Mouse (Mus musculus): ENCODE measurements around the gene Sulf2. TPM values are rescaled to one million over a fixed set of nuclear protein-coding genes. Genes with fewer than 3 reads are reported as not detected.
A peak's percentile ranks its signal among the peaks of the same experiment; 100 is the strongest.

Gene Sulf2
- polyA plus RNA-seq, 1 experiment from 2014 or later = 184 TPM

DNA sequence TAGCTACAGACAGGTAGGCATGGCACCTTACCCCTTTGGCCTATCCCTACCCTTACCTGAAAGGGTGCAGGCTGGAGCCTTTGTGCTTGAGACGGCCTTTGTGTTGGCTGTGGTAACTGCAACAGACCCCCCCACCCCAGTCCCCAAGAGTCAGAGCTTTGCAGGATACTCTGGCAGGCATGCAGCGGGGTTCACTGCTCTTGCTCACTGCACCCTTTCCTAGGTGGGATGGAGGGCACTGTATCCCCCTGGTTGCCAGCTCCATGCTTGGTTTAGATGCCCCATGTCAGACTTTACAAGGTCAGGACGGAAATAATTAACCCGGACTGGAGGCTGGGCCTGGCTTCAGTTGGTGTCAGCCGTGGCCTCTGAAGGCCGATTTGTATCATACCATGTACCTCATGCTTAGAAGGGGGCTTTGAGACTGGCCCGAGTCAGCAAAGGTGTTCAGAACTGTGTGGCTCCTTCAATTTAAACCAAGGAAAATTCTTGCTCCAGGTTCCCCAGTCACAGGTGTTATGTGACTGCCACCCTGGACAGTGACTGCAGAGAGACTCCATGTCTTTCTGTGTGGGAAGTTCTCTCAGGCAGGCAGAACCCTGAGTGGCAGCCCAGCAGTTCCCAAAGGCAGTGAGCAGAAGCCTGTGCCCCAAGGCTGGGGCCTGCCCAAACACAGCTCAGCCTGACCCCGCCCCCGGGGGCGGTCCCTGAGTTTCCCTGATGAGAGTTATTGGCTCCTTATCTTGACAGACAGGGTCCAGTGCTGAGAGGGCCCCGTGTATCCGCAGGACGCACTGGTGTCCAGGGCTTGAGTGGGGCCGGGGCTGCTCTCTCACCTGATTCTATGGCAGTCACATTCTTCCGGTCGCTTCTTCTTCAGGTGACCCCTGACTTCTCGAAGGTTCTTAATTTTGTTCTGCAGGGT lies 75.2 kb downstream of the Sulf2 start:
- no peaks in the 10 kb centered on the region for H3K27me3 ChIP-seq
- peaks cover 25% of the 10 kb centered on the region for H3K4me1 ChIP-seq
- peak overlapping the region; percentile 12; the same call in 1 of the 2 replicates for H3K4me2 ChIP-seq
- H3K36me3 ChIP-seq = peaks cover 75% of the 10 kb centered on the region
- ATAC-seq (ENCODE audit: insufficient number of reproducible peaks, low FRiP score, low TSS enrichment, low read depth) = 0 out of 2 replicates have a peak, but pooled peaks have one; percentile 26
- 57% methylated on average over 17 of the region's 17 CpGs for WGBS
- no peak overlapping the region for H3K9ac ChIP-seq
- H3K4me3 ChIP-seq = no peak overlapping the region
- H3K27ac ChIP-seq = peak overlapping the region; percentile 43
- no peaks in the 10 kb centered on the region for H3K9me3 ChIP-seq

DNA sequence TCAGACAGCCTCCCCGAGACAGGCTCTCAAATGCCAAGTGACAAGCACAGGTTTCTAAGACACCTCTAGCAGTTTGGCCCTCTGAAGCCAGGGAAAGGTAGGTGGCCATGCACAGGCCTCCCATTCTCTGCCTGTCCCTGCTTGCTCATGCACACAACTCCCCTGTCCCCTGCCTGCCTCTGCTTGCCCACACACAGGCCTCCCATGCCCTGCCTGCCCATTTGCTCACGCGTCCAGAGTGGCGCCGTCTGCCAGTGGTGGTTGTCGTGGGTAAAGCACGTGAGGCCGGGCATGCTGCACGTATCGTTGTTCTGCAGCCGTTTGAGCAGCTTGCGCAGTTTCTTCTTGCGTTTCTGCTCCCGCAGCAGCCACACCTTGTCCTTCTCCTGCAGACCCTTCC lies 76.2 kb downstream of the Sulf2 start:
- Histone ChIP-seq H3K27ac (no peak overlapping the region), H3K27me3 (no peaks in the 10 kb centered on the region), H3K4me1 (peaks cover 25% of the 10 kb centered on the region), H3K36me3 (peaks cover 80% of the 10 kb centered on the region), H3K4me3 (no peak overlapping the region), H3K9ac (no peak overlapping the region), H3K9me3 (no peaks in the 10 kb centered on the region), H3K4me2 (no peak overlapping the region)
- 80% methylated on average over 14 of the region's 14 CpGs for WGBS
- no peak for ATAC-seq (ENCODE audit: insufficient number of reproducible peaks, low FRiP score, low TSS enrichment, low read depth)

DNA sequence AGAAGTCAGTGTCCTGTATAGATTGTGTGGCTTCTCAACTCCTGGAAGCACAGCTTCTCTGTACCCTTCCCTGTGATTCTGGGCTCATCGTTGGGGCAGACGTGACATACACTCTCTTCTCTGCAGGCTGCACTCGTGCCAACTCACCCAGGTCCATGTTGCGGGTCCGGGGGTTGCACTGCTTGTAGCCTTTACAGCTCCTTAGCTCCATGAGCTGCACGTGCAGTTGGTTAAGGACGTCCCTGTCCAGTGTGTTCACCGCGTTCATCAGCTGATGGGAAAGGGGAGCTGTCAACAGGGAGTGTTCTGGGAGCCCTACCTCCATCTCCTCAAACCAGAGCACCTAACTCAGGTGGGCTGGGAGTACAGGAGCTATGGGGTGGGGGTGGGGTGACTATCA lies 78.1 kb downstream of the Sulf2 start:
- H3K9me3 ChIP-seq = no peaks in the 10 kb centered on the region
- H3K27ac ChIP-seq = no peak overlapping the region
- no peak overlapping the region for H3K4me2 ChIP-seq
- peaks cover 80% of the 10 kb centered on the region for H3K36me3 ChIP-seq
- peaks cover 21% of the 10 kb centered on the region for H3K4me1 ChIP-seq
- H3K4me3 ChIP-seq = no peak overlapping the region
- WGBS = 91% methylated on average over 9 of the region's 9 CpGs
- ATAC-seq (ENCODE audit: insufficient number of reproducible peaks, low FRiP score, low TSS enrichment, low read depth) = no peak
- H3K9ac ChIP-seq = no peak overlapping the region
- H3K27me3 ChIP-seq = no peaks in the 10 kb centered on the region

DNA sequence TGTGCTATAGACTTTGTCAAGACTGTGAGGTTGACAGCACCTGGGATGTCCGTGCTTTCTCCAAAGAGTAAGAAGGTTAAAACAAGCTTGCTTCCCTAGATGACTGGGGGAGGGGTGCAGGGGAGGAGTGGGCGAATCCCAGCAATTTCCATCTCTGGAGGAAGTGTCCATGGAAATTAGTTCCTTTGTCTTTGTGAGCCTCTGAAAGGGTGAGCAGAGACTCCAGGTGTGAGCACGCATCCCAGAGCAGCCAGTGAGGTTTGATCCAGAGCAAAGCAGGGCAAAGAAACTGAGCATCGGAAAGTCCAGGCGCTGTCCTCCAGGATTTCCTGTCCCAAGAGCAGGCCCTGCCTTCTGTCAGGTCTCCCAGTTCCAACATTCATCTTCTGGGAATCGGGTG lies 81.1 kb downstream of the Sulf2 start:
- H3K4me2 ChIP-seq = no peak overlapping the region
- peaks cover 75% of the 10 kb centered on the region for H3K36me3 ChIP-seq
- H3K9ac ChIP-seq = no peak overlapping the region
- H3K27ac ChIP-seq = peak overlapping the region; percentile 67
- no peaks in the 10 kb centered on the region for H3K4me1 ChIP-seq
- H3K27me3 ChIP-seq = no peaks in the 10 kb centered on the region
- H3K4me3 ChIP-seq = no peak overlapping the region
- 72% methylated on average over 6 of the region's 6 CpGs for WGBS
- H3K9me3 ChIP-seq = no peaks in the 10 kb centered on the region
- no peak for ATAC-seq (ENCODE audit: insufficient number of reproducible peaks, low FRiP score, low TSS enrichment, low read depth)

DNA sequence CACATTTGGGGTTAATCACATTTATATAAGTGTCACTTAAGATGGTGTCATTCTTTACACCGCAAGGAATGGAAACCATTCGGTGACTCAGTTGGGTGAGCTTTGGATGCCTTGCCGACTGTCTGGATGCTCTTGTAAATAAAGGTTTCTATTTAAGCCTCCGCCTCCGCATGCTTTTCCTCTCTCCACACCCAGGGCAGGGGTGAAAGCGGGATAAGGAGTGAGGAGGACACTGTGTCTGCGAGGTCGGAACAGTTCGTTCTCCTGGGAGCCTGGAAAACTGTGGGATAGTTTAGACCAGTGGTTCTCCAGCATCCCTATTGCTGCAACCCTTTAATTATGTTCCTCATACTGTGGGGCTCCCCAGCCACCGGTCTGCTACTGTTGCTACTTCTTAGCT lies 82.4 kb downstream of the Sulf2 start:
- no peaks in the 10 kb centered on the region for H3K27me3 ChIP-seq
- no peak for ATAC-seq (ENCODE audit: insufficient number of reproducible peaks, low FRiP score, low TSS enrichment, low read depth)
- WGBS = 72% methylated on average over 10 of the region's 10 CpGs
- no peaks in the 10 kb centered on the region for H3K4me1 ChIP-seq
- no peak overlapping the region for H3K27ac ChIP-seq
- no peaks in the 10 kb centered on the region for H3K9me3 ChIP-seq
- no peak overlapping the region for H3K4me2 ChIP-seq
- no peak overlapping the region for H3K4me3 ChIP-seq
- peaks cover 75% of the 10 kb centered on the region for H3K36me3 ChIP-seq
- no peak overlapping the region for H3K9ac ChIP-seq

DNA sequence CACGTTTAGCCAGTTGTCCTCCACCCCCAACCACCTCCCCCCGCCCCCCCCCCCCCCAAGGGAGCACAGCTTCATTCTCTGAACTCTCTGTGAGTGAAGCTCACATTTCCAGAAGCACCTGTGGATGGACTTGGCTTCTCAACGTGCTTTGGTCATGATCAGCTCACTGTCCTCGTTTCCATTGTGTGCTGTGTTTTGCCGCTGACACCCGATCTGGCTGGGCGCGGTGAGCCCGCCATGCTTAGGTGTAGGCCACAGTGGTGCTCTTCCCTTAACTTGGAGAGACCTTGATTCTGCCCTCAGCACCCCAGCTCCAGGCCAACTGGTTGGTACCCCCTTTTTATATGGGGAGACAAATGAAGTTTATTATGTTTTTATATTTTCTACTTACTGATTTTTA lies 83.6 kb downstream of the Sulf2 start:
- Histone ChIP-seq H3K4me1 (no peaks in the 10 kb centered on the region), H3K9me3 (no peaks in the 10 kb centered on the region), H3K4me3 (no peak overlapping the region), H3K27ac (no peak overlapping the region), H3K4me2 (no peak overlapping the region), H3K9ac (no peak overlapping the region), H3K27me3 (no peaks in the 10 kb centered on the region), H3K36me3 (peaks cover 74% of the 10 kb centered on the region)
- WGBS = 84% methylated on average over 9 of the region's 9 CpGs
- no peak for ATAC-seq (ENCODE audit: insufficient number of reproducible peaks, low FRiP score, low TSS enrichment, low read depth)

DNA sequence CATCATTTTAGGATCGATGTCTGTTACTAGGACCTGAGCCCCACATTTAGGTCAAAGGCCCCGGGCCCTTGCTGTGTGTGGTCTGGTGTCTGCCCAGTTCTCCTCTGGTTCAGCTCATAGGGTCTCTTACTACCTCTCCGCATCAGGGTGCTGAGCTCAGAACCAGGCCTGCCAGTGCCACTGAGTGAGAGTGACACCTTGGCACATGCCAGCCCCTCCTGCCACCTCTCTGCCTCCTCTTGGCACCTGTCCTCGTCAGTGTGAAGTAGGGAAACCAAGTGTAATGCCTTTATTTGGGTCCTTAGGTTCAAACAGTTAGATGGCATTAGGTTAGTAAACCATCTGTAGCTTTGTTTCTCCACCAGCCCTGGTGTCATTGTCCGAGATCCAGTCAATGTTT lies 84.0 kb downstream of the Sulf2 start:
- ATAC-seq (ENCODE audit: insufficient number of reproducible peaks, low FRiP score, low TSS enrichment, low read depth) = no peak
- H3K4me3 ChIP-seq = no peak overlapping the region
- no peaks in the 10 kb centered on the region for H3K9me3 ChIP-seq
- 84% methylated on average over 5 of the region's 5 CpGs for WGBS
- no peaks in the 10 kb centered on the region for H3K4me1 ChIP-seq
- no peak overlapping the region for H3K27ac ChIP-seq
- H3K27me3 ChIP-seq = no peaks in the 10 kb centered on the region
- H3K4me2 ChIP-seq = no peak overlapping the region
- H3K36me3 ChIP-seq = peaks cover 74% of the 10 kb centered on the region
- no peak overlapping the region for H3K9ac ChIP-seq

DNA sequence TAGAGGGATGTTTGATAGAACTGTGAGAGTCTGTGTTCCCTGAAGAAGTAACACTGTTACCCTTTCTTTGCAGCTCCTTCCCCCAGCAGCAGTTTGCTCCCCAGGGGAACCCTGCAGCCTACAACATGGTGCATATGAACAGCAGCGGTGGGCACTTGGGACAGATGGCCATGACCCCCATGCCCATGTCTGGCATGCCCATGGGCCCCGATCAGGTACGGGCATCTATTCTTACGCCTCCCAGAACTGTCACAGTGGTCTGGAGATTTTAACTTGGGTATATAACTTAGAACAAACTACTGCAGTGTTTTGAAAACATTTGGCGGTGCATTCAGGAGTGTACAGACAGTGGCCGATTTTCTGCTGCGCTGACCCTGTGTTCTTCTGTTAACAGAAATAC lies 85.7 kb downstream of the Sulf2 start:
- Histone ChIP-seq H3K4me3 (no peak overlapping the region), H3K9ac (no peak overlapping the region), H3K27ac (no peak overlapping the region), H3K27me3 (no peaks in the 10 kb centered on the region), H3K36me3 (peaks cover 78% of the 10 kb centered on the region), H3K4me2 (no peak overlapping the region), H3K9me3 (no peaks in the 10 kb centered on the region), H3K4me1 (no peaks in the 10 kb centered on the region)
- 92% methylated on average over 7 of the region's 7 CpGs for WGBS
- ATAC-seq (ENCODE audit: insufficient number of reproducible peaks, low FRiP score, low TSS enrichment, low read depth) = no peak

DNA sequence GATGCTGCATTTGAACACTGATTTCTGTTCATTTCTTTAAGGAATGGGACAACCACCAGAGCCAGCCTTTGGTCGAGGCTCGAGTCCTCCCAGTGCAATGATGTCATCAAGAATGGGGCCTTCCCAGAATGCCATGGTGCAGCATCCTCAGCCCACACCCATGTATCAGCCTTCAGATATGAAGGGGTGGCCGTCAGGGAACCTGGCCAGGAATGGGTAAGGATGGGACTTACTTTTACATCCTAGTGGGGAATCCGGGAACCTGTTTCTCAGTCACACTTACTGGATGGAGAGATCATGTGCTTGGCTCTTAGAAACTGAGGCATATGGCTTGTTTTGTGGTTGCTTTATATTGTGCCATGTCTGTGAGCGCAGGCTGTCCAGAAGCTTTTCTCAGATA lies 86.3 kb downstream of the Sulf2 start:
- ATAC-seq (ENCODE audit: insufficient number of reproducible peaks, low FRiP score, low TSS enrichment, low read depth) = no peak
- no peaks in the 10 kb centered on the region for H3K4me1 ChIP-seq

DNA sequence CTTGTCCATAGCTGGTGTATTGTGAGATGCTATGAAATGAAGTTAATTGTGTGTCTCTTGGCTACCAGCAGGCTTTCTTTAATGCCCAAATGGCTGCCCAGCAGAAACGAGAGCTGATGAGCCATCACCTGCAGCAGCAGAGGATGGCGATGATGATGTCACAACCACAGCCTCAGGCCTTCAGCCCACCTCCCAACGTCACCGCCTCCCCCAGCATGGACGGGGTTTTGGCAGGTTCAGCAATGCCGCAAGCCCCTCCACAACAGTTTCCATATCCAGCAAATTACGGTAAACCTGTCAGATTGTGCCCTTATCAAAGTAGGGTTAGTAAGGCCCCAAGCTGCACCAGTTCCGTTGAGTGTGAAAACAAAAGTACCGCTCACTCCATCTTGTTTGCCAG lies 87.2 kb downstream of the Sulf2 start:
- peaks cover 73% of the 10 kb centered on the region for H3K36me3 ChIP-seq
- H3K27ac ChIP-seq = no peak overlapping the region
- no peaks in the 10 kb centered on the region for H3K4me1 ChIP-seq
- no peak overlapping the region for H3K4me3 ChIP-seq
- no peaks in the 10 kb centered on the region for H3K27me3 ChIP-seq
- H3K9me3 ChIP-seq = no peaks in the 10 kb centered on the region
- 81% methylated on average over 9 of the region's 9 CpGs for WGBS
- no peak overlapping the region for H3K9ac ChIP-seq
- H3K4me2 ChIP-seq = no peak overlapping the region
- ATAC-seq (ENCODE audit: insufficient number of reproducible peaks, low FRiP score, low TSS enrichment, low read depth) = no peak

More for the DNA sequence above, 86.3 kb downstream of the Sulf2 start:
- Histone ChIP-seq H3K27me3 (no peaks in the 10 kb centered on the region), H3K9ac (no peak overlapping the region), H3K9me3 (no peaks in the 10 kb centered on the region), H3K4me3 (no peak overlapping the region), H3K36me3 (peaks cover 77% of the 10 kb centered on the region), H3K27ac (no peak overlapping the region), H3K4me2 (no peak overlapping the region)
- WGBS = 81% methylated on average over 5 of the region's 5 CpGs

DNA sequence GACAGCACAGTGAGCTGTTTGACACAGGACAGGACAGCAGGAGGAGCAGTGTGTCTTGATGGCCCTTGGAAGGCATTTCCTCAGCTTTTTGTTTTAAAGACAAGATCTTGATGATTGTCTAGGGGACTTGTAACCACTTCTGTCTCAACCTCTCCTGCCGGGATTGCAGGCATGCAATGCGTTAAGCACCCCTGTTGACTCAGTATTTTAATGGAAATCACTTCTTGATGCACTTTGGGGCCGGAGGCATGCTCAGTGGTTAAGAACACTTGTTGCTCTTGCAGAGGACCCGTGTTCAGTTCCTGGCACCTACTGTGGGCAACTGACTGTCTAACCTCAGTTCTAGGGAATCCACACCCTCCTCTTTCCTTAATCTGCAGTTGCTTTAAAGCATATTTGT lies 89.0 kb downstream of the Sulf2 start:
- H3K27ac ChIP-seq = no peak overlapping the region
- H3K4me2 ChIP-seq = no peak overlapping the region
- no peak overlapping the region for H3K9ac ChIP-seq
- H3K4me3 ChIP-seq = no peak overlapping the region
- no peaks in the 10 kb centered on the region for H3K4me1 ChIP-seq
- no peak for ATAC-seq (ENCODE audit: insufficient number of reproducible peaks, low FRiP score, low TSS enrichment, low read depth)
- H3K9me3 ChIP-seq = no peaks in the 10 kb centered on the region
- no peaks in the 10 kb centered on the region for H3K27me3 ChIP-seq
- WGBS = 85% methylated on average over 4 of the region's 4 CpGs
- peaks cover 76% of the 10 kb centered on the region for H3K36me3 ChIP-seq

DNA sequence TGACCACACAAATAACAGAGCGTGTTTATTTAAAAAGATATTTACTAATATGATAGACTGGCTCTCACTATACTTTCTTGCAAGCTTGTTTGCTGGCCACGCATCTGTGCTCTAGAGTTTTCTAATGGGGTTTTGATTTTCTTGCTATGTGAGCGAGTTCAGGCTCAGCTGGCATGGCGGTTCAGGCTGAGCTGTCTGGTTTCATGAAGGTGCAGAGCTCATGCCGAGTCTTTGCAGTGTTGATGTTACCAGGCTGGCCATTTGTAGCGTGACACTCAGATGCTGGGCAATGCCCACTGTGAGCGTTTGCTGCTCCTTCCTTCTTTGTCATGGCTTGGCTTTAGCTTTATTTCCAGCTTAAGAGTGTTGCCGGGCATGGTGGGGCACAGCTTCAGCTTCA lies 93.0 kb downstream of the Sulf2 start:
- Histone ChIP-seq H3K9ac (no peak overlapping the region), H3K27ac (no peak overlapping the region), H3K9me3 (no peaks in the 10 kb centered on the region), H3K36me3 (peaks cover 65% of the 10 kb centered on the region), H3K4me3 (no peak overlapping the region), H3K4me2 (no peak overlapping the region), H3K4me1 (no peaks in the 10 kb centered on the region), H3K27me3 (no peaks in the 10 kb centered on the region)
- ATAC-seq (ENCODE audit: insufficient number of reproducible peaks, low FRiP score, low TSS enrichment, low read depth) = no peak
- 82% methylated on average over 8 of the region's 8 CpGs for WGBS
